Mouse (Mus musculus) heart, postnatal 0 days (tissue): ENCODE measurements around the gene Cd5.

Experiments used
- CTCF ChIP-seq: IDR thresholded peaks from 2 replicates; pipeline ENCODE4 v1.5.1; 2016; ENCODE audit warnings: antibody characterized with exemption, control low read depth, low read depth
- EP300 ChIP-seq: IDR thresholded peaks from 2 replicates; pipeline ENCODE4 v1.6.1; 2016; ENCODE audit warnings: antibody characterized with exemption, low read depth

DNA sequence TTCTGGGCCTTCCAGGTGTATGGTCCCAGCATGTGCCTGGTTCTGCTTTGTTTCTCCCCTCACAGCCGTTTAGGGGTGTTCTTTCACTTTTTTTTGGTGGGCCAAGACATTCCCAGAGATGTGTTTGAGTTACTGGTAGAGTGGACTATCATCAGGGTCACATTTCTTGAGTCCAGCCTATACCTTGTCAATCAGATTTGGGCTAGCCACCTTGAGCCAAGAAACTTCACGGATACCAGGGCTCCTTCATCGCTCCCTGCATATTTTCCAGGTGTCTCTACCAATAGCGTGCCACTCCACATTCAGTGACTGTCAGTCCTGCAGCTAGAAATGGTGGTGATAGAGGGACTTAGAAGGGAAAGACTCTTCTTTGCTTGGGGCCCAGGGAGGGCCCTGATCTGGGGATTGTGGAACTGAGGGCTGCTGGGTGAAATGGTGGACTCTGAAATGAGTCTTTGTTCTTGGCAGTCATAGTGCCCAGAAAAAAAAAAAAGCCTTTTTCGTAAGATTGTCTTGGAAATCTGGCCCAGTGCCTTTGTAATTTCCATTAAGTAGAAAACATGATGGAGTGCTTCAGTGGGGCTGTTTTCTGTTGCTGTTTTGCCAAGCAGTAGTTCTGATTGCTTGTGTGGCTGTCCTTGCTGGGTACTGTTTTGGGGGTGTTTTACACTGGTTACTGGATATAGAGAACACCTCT lies 49.2 kb downstream of the Cd5 start:
- TF ChIP-seq EP300, result no peak
- no peak for TF ChIP-seq CTCF
